Mouse (Mus musculus): Measurements from ENCODE around the gene Gfer.
"Not testable (repeated sequence)": the region's sequence is repeated elsewhere in the genome, so short reads cannot be mapped to it uniquely, and the experiment has no call there.

Gfer gene

GRCm38 (mm10) chr17:24722220-24722924, 26.4 kb upstream of the Gfer start:
- no peak for DNase-seq (ENCODE audit: low spot score in 2 of 2)

GRCm38 (mm10) chr17:24721383-24721955, 25.5 kb upstream of the Gfer start:
- DNase-seq (ENCODE audit: low spot score in 2 of 2): not testable (repeated sequence)

GRCm38 (mm10) chr17:24720616-24721015, 24.7 kb upstream of the Gfer start:
- DNase-seq (ENCODE audit: low spot score in 2 of 2): not testable (repeated sequence)

GRCm38 (mm10) chr17:24719494-24720222, 23.7 kb upstream of the Gfer start:
- DNase-seq (ENCODE audit: low spot score in 2 of 2): peak; percentile 97 to 99

- not testable (repeated sequence) for DNase-seq (ENCODE audit: low spot score in 2 of 2)
Observed at GRCm38 (mm10) chr17:24718938-24719337, 23.0 kb upstream of the Gfer start.

- no peak for DNase-seq (ENCODE audit: low spot score in 2 of 2)
Observed at GRCm38 (mm10) chr17:24717943-24718342, 22.0 kb upstream of the Gfer start, which contains the start of the genes Rnf151 and Rps2. Gene Rnf151, minus strand, starts transcription at chr17:24718063. Gene Rps2, plus strand, starts transcription at chr17:24718116.

GRCm38 (mm10) chr17:24716166-24716682, 20.3 kb upstream of the Gfer start:
- no peak for DNase-seq (ENCODE audit: low spot score in 2 of 2)

- DNase-seq (ENCODE audit: low spot score in 2 of 2): no peak
Observed at GRCm38 (mm10) chr17:24715556-24715955, 19.6 kb upstream of the Gfer start.

GRCm38 (mm10) chr17:24708646-24709045, 12.7 kb upstream of the Gfer start:
- DNase-seq (ENCODE audit: low spot score in 2 of 2): no peak

GRCm38 (mm10) chr17:24707801-24708425, 12.0 kb upstream of the Gfer start:
- DNase-seq (ENCODE audit: low spot score in 2 of 2): no peak

GRCm38 (mm10) chr17:24706982-24707800, 11.2 kb upstream of the Gfer start, which contains the start of gene Tbl3:
Gene Tbl3, minus strand, starts transcription at chr17:24707660.
- DNase-seq (ENCODE audit: low spot score in 2 of 2): peak; percentile 89 to 94

GRCm38 (mm10) chr17:24705821-24706220, 9.9 kb upstream of the Gfer start:
- no peak for DNase-seq (ENCODE audit: low spot score in 2 of 2)

GRCm38 (mm10) chr17:24701251-24701650, 5.3 kb upstream of the Gfer start:
- DNase-seq (ENCODE audit: low spot score in 2 of 2): no peak

GRCm38 (mm10) chr17:24699473-24699872, 3.5 kb upstream of the Gfer start:
- DNase-seq (ENCODE audit: low spot score in 2 of 2): no peak

GRCm38 (mm10) chr17:24698715-24699114, 2.8 kb upstream of the Gfer start:
- DNase-seq (ENCODE audit: low spot score in 2 of 2): no peak

GRCm38 (mm10) chr17:24697985-24698384, 2.0 kb upstream of the Gfer start:
- no peak for DNase-seq (ENCODE audit: low spot score in 2 of 2)

GRCm38 (mm10) chr17:24695326-24696010, 488 bp downstream of the Gfer start:
- DNase-seq (ENCODE audit: low spot score in 2 of 2): peak in 1 of 2 experiments; percentile 9

GRCm38 (mm10) chr17:24692385-24692784, 3.6 kb downstream of the Gfer start:
- DNase-seq (ENCODE audit: low spot score in 2 of 2): no peak

GRCm38 (mm10) chr17:24689251-24690081, 6.5 kb downstream of the Gfer start, which contains the start of gene Syngr3:
Gene Syngr3, minus strand, starts transcription at chr17:24689955.
- peak in 1 of 2 experiments; percentile 52 for DNase-seq (ENCODE audit: low spot score in 2 of 2)
